Mouse (Mus musculus): ENCODE measurements around the gene Cntfr.

DNA sequence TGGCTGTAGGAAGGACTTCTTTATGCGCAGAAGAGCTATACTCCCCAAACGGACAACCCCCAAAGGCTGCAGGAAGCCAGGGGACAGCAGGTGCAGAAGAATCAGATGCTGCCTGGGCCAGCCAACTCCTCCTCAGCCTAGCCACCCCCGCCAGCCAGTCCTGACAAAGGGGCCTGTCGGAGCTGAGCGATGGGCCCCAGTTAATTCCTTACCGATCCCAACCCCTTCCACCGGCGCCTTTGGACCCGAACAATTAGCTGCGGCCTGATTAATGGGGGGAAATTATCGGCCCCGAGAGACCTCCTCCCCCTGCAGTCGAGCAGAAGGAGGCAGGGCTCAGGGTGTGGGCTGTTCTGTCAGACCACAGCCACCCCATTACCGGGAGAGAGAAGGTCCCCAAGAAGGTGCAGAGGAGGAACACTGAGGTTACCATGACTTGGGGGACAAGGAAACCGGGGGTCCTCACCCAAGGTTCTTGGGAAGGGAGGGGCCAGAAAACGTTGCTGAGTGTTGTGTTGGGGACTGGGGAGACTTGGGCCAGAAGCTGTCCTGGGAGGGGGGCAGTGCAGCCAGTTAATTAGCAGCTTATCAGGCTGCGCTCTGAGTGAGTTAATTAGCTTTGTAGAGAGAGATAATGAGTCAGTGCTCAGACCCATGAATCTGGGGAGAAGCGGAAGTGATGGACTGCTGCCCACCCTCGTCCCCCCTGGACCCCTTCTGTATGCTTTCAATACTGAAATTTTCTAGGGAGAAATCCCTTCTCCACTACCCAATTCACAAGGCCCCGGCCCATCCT is 30.1 kb upstream of the Cntfr start:
- no peak for TF ChIP-seq CTCF (IDR thresholded peaks at IDR 0.05; ENCODE audit: low read depth, low read length)
- no peak for TF ChIP-seq POLR2A (IDR thresholded peaks at IDR 0.05; ENCODE audit: borderline replicate concordance, low read depth, low read length)
